Mouse (Mus musculus): ENCODE data around the gene Casp8. TPM values are rescaled to one million over a fixed set of nuclear protein-coding genes. Genes with fewer than 3 reads are reported as not detected.

Gene Casp8
- polyA plus RNA-seq, 1 experiment, result 9.4 TPM

DNA sequence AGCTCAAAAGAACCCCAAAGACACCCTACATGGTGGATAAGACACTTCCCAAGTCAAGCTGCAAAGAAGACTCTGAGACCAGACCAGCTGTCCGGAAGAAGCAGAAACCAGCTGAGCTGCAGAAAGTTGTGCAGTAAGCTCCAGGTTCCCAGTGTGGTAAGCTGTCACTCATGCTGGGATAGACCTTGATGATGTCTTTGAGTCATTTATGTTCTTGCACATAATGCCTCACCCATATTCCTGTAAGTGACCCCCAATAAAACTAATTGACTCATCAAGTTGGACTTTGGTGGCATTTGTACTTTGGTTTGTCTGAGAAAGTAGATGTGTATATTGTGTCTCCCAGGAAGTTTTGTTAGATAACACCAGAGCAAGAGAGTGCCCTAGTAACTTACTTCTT is 17.6 kb upstream of the Casp8 start:
- H3K36me3 ChIP-seq (ENCODE audit: control insufficient read depth, insufficient read depth, low read length), result no peaks in the 10 kb centered on the region
- no peak for TF ChIP-seq CTCF (IDR thresholded peaks at IDR 0.05; ENCODE audit: extremely low read depth, insufficient read length, insufficient replicate concordance, low read depth, low read length)
- no peak for TF ChIP-seq POLR2A (IDR thresholded peaks at IDR 0.05; ENCODE audit: low read depth, low read length)
- no peak overlapping the region for H3K4me3 ChIP-seq (ENCODE audit: low read depth, low read length)
- WGBS, result 39% methylated on average over 1 of the region's 1 CpGs
- no peaks in the 10 kb centered on the region for H3K27me3 ChIP-seq (ENCODE audit: control insufficient read depth, insufficient read depth, low read length)
- peak overlapping the region; percentile 68 for H3K27ac ChIP-seq (ENCODE audit: insufficient read depth, low read depth, low read length)
- H3K4me1 ChIP-seq (ENCODE audit: control insufficient read depth, insufficient read depth, insufficient read length, low read length), result peaks cover 16% of the 10 kb centered on the region

DNA sequence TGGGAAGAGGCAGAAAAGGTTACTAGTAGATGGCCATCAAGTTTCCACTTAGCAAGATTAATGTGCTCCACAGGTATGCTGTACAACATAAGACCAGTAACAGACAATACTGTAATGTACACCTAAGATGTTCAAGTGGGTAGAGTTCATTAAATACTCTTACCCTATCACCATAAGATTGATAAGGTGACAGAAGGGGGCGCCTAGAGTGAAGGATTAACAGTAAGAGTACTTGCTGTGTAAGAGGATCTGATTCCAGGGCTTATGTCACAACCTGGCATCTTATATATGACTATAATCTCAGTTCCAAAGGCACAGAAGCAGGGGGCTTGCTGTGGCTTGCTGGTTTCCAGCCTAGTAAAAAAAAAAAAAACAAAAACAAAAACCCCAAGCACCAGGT is 16.9 kb upstream of the Casp8 start:
- WGBS, result 8% methylated on average over 1 of the region's 1 CpGs
- Histone ChIP-seq H3K27ac (ENCODE audit: insufficient read depth, low read depth, low read length) (0 out of 2 replicates have a peak overlapping the region, but pooled peaks have one; percentile 47), H3K36me3 (ENCODE audit: control insufficient read depth, insufficient read depth, low read length) (no peaks in the 10 kb centered on the region), H3K27me3 (ENCODE audit: control insufficient read depth, insufficient read depth, low read length) (no peaks in the 10 kb centered on the region), H3K4me3 (ENCODE audit: low read depth, low read length) (no peak overlapping the region), H3K4me1 (ENCODE audit: control insufficient read depth, insufficient read depth, insufficient read length, low read length) (peaks cover 14% of the 10 kb centered on the region)
- TF ChIP-seq CTCF (IDR thresholded peaks at IDR 0.05; ENCODE audit: extremely low read depth, insufficient read length, insufficient replicate concordance, low read depth, low read length), result no peak
- TF ChIP-seq POLR2A (IDR thresholded peaks at IDR 0.05; ENCODE audit: low read depth, low read length), result no peak

DNA sequence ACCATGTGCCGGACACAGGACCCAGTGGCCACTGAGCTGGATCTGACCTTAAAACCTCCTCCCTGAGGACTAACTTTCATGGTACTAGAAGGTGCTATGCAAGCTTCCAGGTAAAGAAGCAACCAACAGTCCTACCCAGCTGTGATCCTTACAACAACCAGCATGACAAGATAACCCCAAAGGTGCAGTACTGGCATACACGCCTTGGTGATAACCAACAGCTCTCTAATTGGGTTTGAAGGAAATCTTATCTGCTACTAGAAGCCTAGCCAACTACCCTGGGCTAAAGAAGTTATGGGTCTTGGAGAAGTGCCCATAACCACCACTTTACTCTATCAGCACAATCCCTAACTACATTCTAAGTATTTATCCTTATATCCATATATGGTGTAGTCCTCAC is 8.9 kb upstream of the Casp8 start:
- WGBS, result 63% methylated on average over 2 of the region's 2 CpGs
- Histone ChIP-seq H3K27me3 (ENCODE audit: control insufficient read depth, insufficient read depth, low read length) (no peaks in the 10 kb centered on the region), H3K36me3 (ENCODE audit: control insufficient read depth, insufficient read depth, low read length) (no peaks in the 10 kb centered on the region), H3K4me1 (ENCODE audit: control insufficient read depth, insufficient read depth, insufficient read length, low read length) (peaks cover 9% of the 10 kb centered on the region; the same call in 1 of the 2 replicates), H3K27ac (ENCODE audit: insufficient read depth, low read depth, low read length) (no peak overlapping the region), H3K4me3 (ENCODE audit: low read depth, low read length) (no peak overlapping the region)
- TF ChIP-seq POLR2A (IDR thresholded peaks at IDR 0.05; ENCODE audit: low read depth, low read length), result no peak
- no peak for TF ChIP-seq CTCF (IDR thresholded peaks at IDR 0.05; ENCODE audit: extremely low read depth, insufficient read length, insufficient replicate concordance, low read depth, low read length)

- H3K27me3 ChIP-seq (ENCODE audit: control insufficient read depth, insufficient read depth, low read length), result no peaks in the 10 kb centered on the region
- no peak for TF ChIP-seq POLR2A (IDR thresholded peaks at IDR 0.05; ENCODE audit: low read depth, low read length)
- no peak overlapping the region for H3K27ac ChIP-seq (ENCODE audit: insufficient read depth, low read depth, low read length)
- peaks cover 9% of the 10 kb centered on the region; the same call in 1 of the 2 replicates for H3K4me1 ChIP-seq (ENCODE audit: control insufficient read depth, insufficient read depth, insufficient read length, low read length)
- no peaks in the 10 kb centered on the region for H3K36me3 ChIP-seq (ENCODE audit: control insufficient read depth, insufficient read depth, low read length)
- H3K4me3 ChIP-seq (ENCODE audit: low read depth, low read length), result no peak overlapping the region
- WGBS, result 94% methylated on average over 4 of the region's 4 CpGs
These were observed 6.8 kb upstream of the Casp8 start for GRCm38 (mm10) chr1:58788410-58788809.

GRCm38 (mm10) chr1:58794705-58795104 is 469 bp upstream of the Casp8 start:
- H3K36me3 ChIP-seq (ENCODE audit: control insufficient read depth, insufficient read depth, low read length), result peaks cover 3% of the 10 kb centered on the region
- peaks cover 8% of the 10 kb centered on the region; the same call in 1 of the 2 replicates for H3K4me1 ChIP-seq (ENCODE audit: control insufficient read depth, insufficient read depth, insufficient read length, low read length)
- no peak for TF ChIP-seq POLR2A (IDR thresholded peaks at IDR 0.05; ENCODE audit: low read depth, low read length)
- no peak for TF ChIP-seq CTCF (IDR thresholded peaks at IDR 0.05; ENCODE audit: extremely low read depth, insufficient read length, insufficient replicate concordance, low read depth, low read length)
- 44% methylated on average over 2 of the region's 2 CpGs for WGBS
- peak overlapping the region; percentile 96 for H3K27ac ChIP-seq (ENCODE audit: insufficient read depth, low read depth, low read length)
- no peaks in the 10 kb centered on the region for H3K27me3 ChIP-seq (ENCODE audit: control insufficient read depth, insufficient read depth, low read length)
- no peak overlapping the region for H3K4me3 ChIP-seq (ENCODE audit: low read depth, low read length)

DNA sequence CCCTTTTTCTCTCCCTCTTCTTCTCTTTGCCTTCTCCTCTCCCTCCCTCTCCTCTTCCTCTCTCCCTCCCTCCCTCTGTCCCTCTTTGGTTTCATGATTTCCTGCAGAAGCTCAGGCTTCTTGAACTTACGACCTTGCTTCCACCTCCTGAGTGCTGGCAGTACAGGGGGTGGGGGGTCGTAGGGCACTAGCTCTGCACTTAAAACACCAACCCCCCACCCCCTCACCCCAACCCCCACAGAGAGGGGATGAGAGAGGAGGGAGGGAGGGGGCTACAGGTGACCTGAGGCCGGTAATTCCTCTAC is 837 bp downstream of the Casp8 start:
- Histone ChIP-seq H3K27ac (ENCODE audit: insufficient read depth, low read depth, low read length) (peak overlapping the region; percentile 96), H3K4me1 (ENCODE audit: control insufficient read depth, insufficient read depth, insufficient read length, low read length) (peaks cover 8% of the 10 kb centered on the region; the same call in 1 of the 2 replicates), H3K27me3 (ENCODE audit: control insufficient read depth, insufficient read depth, low read length) (no peaks in the 10 kb centered on the region), H3K4me3 (ENCODE audit: low read depth, low read length) (peak overlapping the region; percentile 76), H3K36me3 (ENCODE audit: control insufficient read depth, insufficient read depth, low read length) (peaks cover 5% of the 10 kb centered on the region)
- WGBS, result 0% methylated on average over 3 of the region's 3 CpGs
- TF ChIP-seq CTCF (IDR thresholded peaks at IDR 0.05; ENCODE audit: extremely low read depth, insufficient read length, insufficient replicate concordance, low read depth, low read length) (no peak), POLR2A (IDR thresholded peaks at IDR 0.05; ENCODE audit: low read depth, low read length) (no peak)

DNA sequence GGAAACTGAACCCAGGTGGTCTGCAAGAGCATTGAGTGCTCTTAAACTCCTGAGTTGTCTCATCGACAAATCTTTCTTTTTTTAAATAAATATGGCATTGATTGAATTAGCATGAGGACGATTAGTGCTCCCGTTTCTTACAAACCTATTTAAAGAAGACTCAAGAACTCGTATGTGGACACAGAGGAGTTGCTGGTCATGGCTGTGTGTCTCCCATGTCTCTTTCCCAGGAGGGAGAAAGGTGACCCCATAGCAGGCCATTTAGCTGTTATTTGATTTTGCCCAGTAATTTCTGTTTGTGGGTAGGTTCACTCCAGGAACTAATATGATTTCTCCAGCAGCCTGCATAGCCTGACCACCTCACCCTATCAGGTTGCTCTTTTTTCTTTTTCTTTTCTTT is 1.7 kb downstream of the Casp8 start:
- H3K27ac ChIP-seq (ENCODE audit: insufficient read depth, low read depth, low read length), result peak overlapping the region; percentile 37
- peak overlapping the region; percentile 18; the same call in 1 of the 2 replicates for H3K4me3 ChIP-seq (ENCODE audit: low read depth, low read length)
- WGBS, result 11% methylated on average over 4 of the region's 4 CpGs

GRCm38 (mm10) chr1:58797370-58797769 is 2.2 kb downstream of the Casp8 start:
- no peak for TF ChIP-seq POLR2A (IDR thresholded peaks at IDR 0.05; ENCODE audit: low read depth, low read length)
- TF ChIP-seq CTCF (IDR thresholded peaks at IDR 0.05; ENCODE audit: extremely low read depth, insufficient read length, insufficient replicate concordance, low read depth, low read length), result no peak
- peak overlapping the region; percentile 37 for H3K27ac ChIP-seq (ENCODE audit: insufficient read depth, low read depth, low read length)
- H3K36me3 ChIP-seq (ENCODE audit: control insufficient read depth, insufficient read depth, low read length), result peaks cover 5% of the 10 kb centered on the region
- H3K27me3 ChIP-seq (ENCODE audit: control insufficient read depth, insufficient read depth, low read length), result no peaks in the 10 kb centered on the region
- 10% methylated on average over 2 of the region's 2 CpGs for WGBS
- H3K4me3 ChIP-seq (ENCODE audit: low read depth, low read length), result peak overlapping the region; percentile 34
- peaks cover 10% of the 10 kb centered on the region; the same call in 1 of the 2 replicates for H3K4me1 ChIP-seq (ENCODE audit: control insufficient read depth, insufficient read depth, insufficient read length, low read length)

More for the DNA sequence above, 1.7 kb downstream of the Casp8 start:
- Histone ChIP-seq H3K4me1 (ENCODE audit: control insufficient read depth, insufficient read depth, insufficient read length, low read length) (peaks cover 8% of the 10 kb centered on the region; the same call in 1 of the 2 replicates), H3K27me3 (ENCODE audit: control insufficient read depth, insufficient read depth, low read length) (no peaks in the 10 kb centered on the region), H3K36me3 (ENCODE audit: control insufficient read depth, insufficient read depth, low read length) (peaks cover 5% of the 10 kb centered on the region)
- TF ChIP-seq POLR2A (IDR thresholded peaks at IDR 0.05; ENCODE audit: low read depth, low read length) (no peak), CTCF (IDR thresholded peaks at IDR 0.05; ENCODE audit: extremely low read depth, insufficient read length, insufficient replicate concordance, low read depth, low read length) (no peak)
